Comparison of ENCODE assay signal across 23 mouse cellular contexts in the genomic region with DNA sequence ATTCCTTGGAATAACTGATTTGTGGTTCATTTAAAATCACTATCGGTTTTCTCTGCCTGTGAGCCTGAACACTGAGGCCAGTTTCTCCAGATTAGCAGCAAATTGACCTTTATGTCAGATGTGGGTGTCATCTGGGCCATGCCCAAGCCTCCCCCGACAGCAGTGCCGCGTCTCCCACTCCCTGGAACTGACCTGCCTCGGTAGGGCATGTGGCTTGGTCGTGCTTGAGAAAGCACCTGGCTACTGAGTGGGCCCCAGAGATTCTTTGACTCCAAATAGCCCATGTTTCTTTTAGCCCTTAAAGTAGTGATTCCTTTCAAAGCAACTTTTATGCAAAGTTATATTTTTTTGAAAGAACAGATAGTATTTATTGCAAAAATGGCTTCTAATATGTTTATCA.
A peak's percentile ranks its signal among the peaks of the same experiment; 100 is the strongest.
DNase-seq lines count a peak whose midpoint lies in the region; ATAC-seq and TF ChIP-seq lines count a peak whose summit lies in the region.
"Had no signal": no experiment of that assay in that cellular context is flagged by ENCODE, and none has a peak within 500 bp of the region (broad histone marks: within the 10 kb centered on the region; RNA-seq: fewer than 3 reads in every experiment).

No protein-coding gene starts in this region.

- H3K27ac ChIP-seq in midbrain, embryonic 10.5 days (replicated peaks) = peak overlapping the region; percentile 73
- H3K27ac ChIP-seq in midbrain, postnatal 0 days (ENCODE audit: low read depth, low read length) = no peak overlapping the region
- H3K27ac ChIP-seq in hindbrain, embryonic 14.5 days = peak overlapping the region; percentile 39; the same call in 1 of the 2 replicates
- peak overlapping the region; percentile 58; the same call in 1 of the 2 replicates for H3K27ac ChIP-seq in midbrain, embryonic 13.5 days
- H3K27ac ChIP-seq in left cerebral cortex, adult 2 months = no peak overlapping the region
- H3K27ac ChIP-seq: forebrain, embryonic 10.5 days; gastrocnemius, adult 2 months; limb, embryonic 12.5 days; liver, embryonic 13.5 days; midbrain, embryonic 12.5 days; stomach, postnatal 0 days had no signal

- TF ChIP-seq CTCF in midbrain, postnatal 0 days (IDR thresholded peaks at IDR 0.05) = no peak
- TF ChIP-seq CTCF in left cerebral cortex, adult 2 months (IDR thresholded peaks at IDR 0.05) = no peak

- no peak overlapping the region for H3K4me2 ChIP-seq in midbrain, postnatal 0 days (ENCODE audit: low read depth, low read length, poor library complexity, severe bottlenecking)
- H3K4me2 ChIP-seq in hindbrain, embryonic 14.5 days (replicated peaks) = no peak overlapping the region
- no peak overlapping the region for H3K4me2 ChIP-seq in midbrain, embryonic 13.5 days (replicated peaks)
- H3K4me2 ChIP-seq: heart, embryonic 12.5 days; limb, embryonic 12.5 days; liver, embryonic 13.5 days; lung, embryonic 14.5 days; midbrain, embryonic 12.5 days had no signal

- H3K4me1 ChIP-seq in midbrain, embryonic 10.5 days = peaks cover 46% of the 10 kb centered on the region
- no peaks in the 10 kb centered on the region for H3K4me1 ChIP-seq in midbrain, postnatal 0 days (ENCODE audit: insufficient read depth, low read length)
- peaks cover 17% of the 10 kb centered on the region for H3K4me1 ChIP-seq in hindbrain, embryonic 14.5 days (replicated peaks; ENCODE audit: control insufficient read depth, insufficient read depth, low read length)
- peaks cover 34% of the 10 kb centered on the region for H3K4me1 ChIP-seq in midbrain, embryonic 13.5 days (replicated peaks)
- H3K4me1 ChIP-seq: liver, embryonic 13.5 days had no signal

- no peaks in the 10 kb centered on the region for H3K36me3 ChIP-seq in midbrain, embryonic 10.5 days
- no peaks in the 10 kb centered on the region for H3K36me3 ChIP-seq in midbrain, postnatal 0 days (ENCODE audit: insufficient read depth, low read length)
- H3K36me3 ChIP-seq in hindbrain, embryonic 14.5 days (replicated peaks; ENCODE audit: control insufficient read depth, insufficient read depth) = no peaks in the 10 kb centered on the region
- H3K36me3 ChIP-seq in midbrain, embryonic 13.5 days = no peaks in the 10 kb centered on the region
- H3K36me3 ChIP-seq: forebrain, embryonic 10.5 days; heart, embryonic 12.5 days; limb, embryonic 12.5 days; liver, embryonic 13.5 days; midbrain, embryonic 12.5 days had no signal

- H3K9ac ChIP-seq in midbrain, postnatal 0 days (replicated peaks; ENCODE audit: low read length, poor library complexity, severe bottlenecking) = no peak overlapping the region
- 0 out of 2 replicates have a peak overlapping the region, but pooled peaks have one; percentile 16 for H3K9ac ChIP-seq in hindbrain, embryonic 14.5 days
- no peak overlapping the region for H3K9ac ChIP-seq in midbrain, embryonic 13.5 days (replicated peaks)
- H3K9ac ChIP-seq: heart, embryonic 12.5 days; limb, embryonic 12.5 days; liver, embryonic 13.5 days; lung, embryonic 14.5 days; midbrain, embryonic 12.5 days had no signal

- H3K9me3 ChIP-seq in midbrain, embryonic 10.5 days (replicated peaks) = no peaks in the 10 kb centered on the region
- H3K9me3 ChIP-seq in midbrain, postnatal 0 days (ENCODE audit: low read length) = no peaks in the 10 kb centered on the region
- H3K9me3 ChIP-seq in hindbrain, embryonic 14.5 days (ENCODE audit: control insufficient read depth, low read length) = no peaks in the 10 kb centered on the region
- no peaks in the 10 kb centered on the region for H3K9me3 ChIP-seq in midbrain, embryonic 13.5 days
- H3K9me3 ChIP-seq: forebrain, embryonic 10.5 days; heart, embryonic 12.5 days; limb, embryonic 12.5 days; liver, embryonic 13.5 days; midbrain, embryonic 12.5 days had no signal

- 21% methylated on average over 6 of the region's 6 CpGs for WGBS in midbrain, embryonic 10.5 days
- 29% methylated on average over 6 of the region's 6 CpGs for WGBS in midbrain, postnatal 0 days
- 12% methylated on average over 6 of the region's 6 CpGs for WGBS in hindbrain, embryonic 14.5 days
- 9% methylated on average over 6 of the region's 6 CpGs for WGBS in midbrain, embryonic 13.5 days

- H3K4me3 ChIP-seq in midbrain, embryonic 10.5 days = no peak overlapping the region
- H3K4me3 ChIP-seq in midbrain, postnatal 0 days (ENCODE audit: low read depth, low read length) = no peak overlapping the region
- no peak overlapping the region for H3K4me3 ChIP-seq in hindbrain, embryonic 14.5 days (replicated peaks; ENCODE audit: low read length)
- no peak overlapping the region for H3K4me3 ChIP-seq in midbrain, embryonic 13.5 days (replicated peaks)
- no peak overlapping the region for H3K4me3 ChIP-seq in left cerebral cortex, adult 2 months
- H3K4me3 ChIP-seq: forebrain, embryonic 10.5 days; gastrocnemius, adult 2 months; heart, embryonic 12.5 days; limb, embryonic 12.5 days; liver, embryonic 13.5 days; midbrain, embryonic 12.5 days had no signal

- H3K27me3 ChIP-seq in midbrain, embryonic 10.5 days (ENCODE audit: low read depth, poor library complexity, severe bottlenecking) = peaks cover 10% of the 10 kb centered on the region; the same call in 1 of the 2 replicates
- no peaks in the 10 kb centered on the region for H3K27me3 ChIP-seq in midbrain, postnatal 0 days (ENCODE audit: insufficient read depth, low read length)
- H3K27me3 ChIP-seq in hindbrain, embryonic 14.5 days (ENCODE audit: control insufficient read depth, insufficient read depth, low read length) = no peaks in the 10 kb centered on the region
- H3K27me3 ChIP-seq in midbrain, embryonic 13.5 days = 0 out of 2 replicates have a peak, but pooled peaks cover 2% of the 10 kb centered on the region
- H3K27me3 ChIP-seq: heart, embryonic 12.5 days; limb, embryonic 12.5 days; liver, embryonic 13.5 days; midbrain, embryonic 12.5 days; Patski had no signal

- peak; percentile 68 for DNase-seq in heart, adult 11 months
- DNase-seq in heart, postnatal 14 days = no peak
- no peak for DNase-seq in midbrain, embryonic 10.5 days (ENCODE audit: low spot score)
- no peak for DNase-seq in midbrain, postnatal 0 days (ENCODE audit: low spot score)
- no peak for DNase-seq in hindbrain, embryonic 14.5 days (ENCODE audit: low spot score)
- no peak for DNase-seq in frontal cortex, adult 2 months (ENCODE audit: extremely low spot score in 1 of 2, low spot score in 1 of 2)
- no peak for DNase-seq in left cerebral cortex, adult 2 months (ENCODE audit: extremely low spot score in 1 of 2, low spot score in 2 of 2)
- DNase-seq: adrenal gland, adult 8-10 months; cerebellum, adult 8-10 months; gastrocnemius, adult 2 months; heart, postnatal 36 days; kidney, postnatal 25 days; liver, embryonic 13.5 days; lung, embryonic 14.5 days; lung, postnatal 4 days had no signal

- intact Hi-C loops in heart, postnatal 14 days (cut with DNase I) = no loop called here
- intact Hi-C loops in left cerebral cortex, adult 2 months (cut with DNase I) = no loop called here

- no peak for ATAC-seq in midbrain, postnatal 0 days (ENCODE audit: low FRiP score)
- no peak for ATAC-seq in hindbrain, embryonic 14.5 days (ENCODE audit: low FRiP score)
- no peak for ATAC-seq in midbrain, embryonic 13.5 days
- ATAC-seq: intestine, embryonic 16.5 days; Patski had no signal

Comparison
In these comparisons a context has a peak if more than half of its experiments do, and no peak if none do; other contexts are left out.
1. H3K27ac ChIP-seq: peak in midbrain, embryonic 10.5 days (single experiment), hindbrain, embryonic 14.5 days (single experiment) and midbrain, embryonic 13.5 days (single experiment); none in midbrain, postnatal 0 days (single experiment) and left cerebral cortex, adult 2 months (single experiment).